Mouse (Mus musculus): ENCODE data around the gene Plekhg6.

- TF ChIP-seq EP300 (IDR thresholded peaks at IDR 0.05) (no peak), CTCF (IDR thresholded peaks at IDR 0.05) (peak; percentile 93)
Measured at GRCm38 (mm10) chr6:125418744-125419143, 38.2 kb upstream of the Plekhg6 start.

Data from lung, postnatal 0 days (tissue).